Mouse (Mus musculus) right cerebral cortex, adult 18-20 months (tissue): ENCODE results near the gene Id1.

ENCODE experiments used
- DNase-seq: peaks from one replicate; pipeline ENCODE4 v3.0.0; 2022; ENCODE audit warnings: mixed read lengths

Id1 gene

DNA sequence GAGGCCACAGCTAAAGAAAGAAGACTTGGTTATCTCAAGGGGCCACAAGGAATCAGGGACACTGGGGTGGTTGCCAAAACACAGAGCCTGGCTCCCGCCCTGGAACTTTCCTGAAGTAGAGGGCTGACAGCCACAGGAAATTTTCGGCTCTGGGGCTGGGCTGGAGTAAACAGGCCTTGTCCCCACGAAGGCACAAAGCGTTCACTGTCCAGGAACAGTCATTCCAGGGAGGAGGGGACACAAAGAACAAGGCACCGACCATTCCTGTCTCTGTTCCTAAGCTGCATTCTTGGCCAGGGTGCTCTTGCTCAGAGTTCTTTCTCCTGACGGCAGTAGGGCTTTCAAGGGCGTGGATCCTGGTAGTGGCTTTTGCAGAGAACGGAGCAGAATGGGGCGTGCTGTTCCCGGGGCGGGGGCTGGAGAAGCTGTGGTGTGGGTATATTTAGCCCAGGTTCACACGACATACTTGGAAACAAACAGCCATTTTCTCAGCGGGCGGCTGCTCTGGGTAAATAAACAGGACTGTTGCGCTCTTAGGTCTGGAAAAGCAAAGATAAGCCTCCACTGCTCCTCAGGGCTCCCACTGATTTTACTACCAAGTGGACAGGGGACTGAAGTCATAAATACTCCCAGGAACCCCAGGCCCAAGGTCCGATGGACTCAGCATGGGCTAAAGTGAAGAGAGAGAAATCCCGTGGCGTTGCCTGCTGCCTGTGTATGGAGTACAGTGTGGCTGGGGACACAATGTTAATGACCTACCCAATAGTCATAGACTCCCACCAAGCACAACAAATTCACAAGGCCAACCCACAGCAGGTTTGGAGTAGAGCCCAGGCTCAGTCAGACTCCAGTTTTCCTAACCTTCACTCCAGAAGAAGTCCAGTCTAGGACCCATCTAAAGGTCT lies 49.6 kb downstream of the Id1 start:
- peak; percentile 91 for DNase-seq
